Comparison of ENCODE assay signal across 8 mouse cellular contexts in the genomic region with DNA sequence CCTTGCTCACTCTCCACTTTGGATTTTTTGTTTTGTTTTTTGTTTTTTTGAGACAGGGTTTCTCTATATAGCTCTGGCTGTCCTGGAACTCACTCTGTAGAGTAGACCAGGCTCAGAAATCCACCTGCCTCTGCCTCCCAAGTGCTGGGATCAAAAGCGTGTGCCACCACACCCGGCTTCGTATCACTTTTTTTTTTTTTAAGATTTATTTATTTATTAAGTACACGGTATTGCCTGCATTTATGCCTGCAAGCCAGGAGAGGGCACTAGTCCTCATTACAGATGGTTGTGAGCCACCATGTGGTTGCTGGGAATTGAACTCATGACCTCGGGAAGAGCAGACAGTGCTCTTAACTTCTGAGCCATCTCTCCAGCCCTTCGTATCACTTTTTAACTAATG. TPM values are rescaled to one million over a fixed set of nuclear protein-coding genes. Genes with fewer than 3 reads are reported as not detected.
A peak's percentile ranks its signal among the peaks of the same experiment; 100 is the strongest.
DNase-seq lines count a peak whose midpoint lies in the region; ATAC-seq and TF ChIP-seq lines count a peak whose summit lies in the region.
"Not testable (repeated sequence)": the region's sequence is repeated elsewhere in the genome, so short reads cannot be mapped to it uniquely, and the experiment has no call there.

No protein-coding gene starts in this region.

- not testable (repeated sequence) for H3K27me3 ChIP-seq in E14TG2a.4 (ENCODE audit: insufficient read depth, low read length); MEL (ENCODE audit: control insufficient read depth in 1 of 2, insufficient read depth in 2 of 2, low read length in 2 of 2); forebrain, postnatal 0 days (ENCODE audit: insufficient read depth, low read length); heart, adult 2 months (ENCODE audit: control insufficient read depth, insufficient read depth, low read length); liver, embryonic 14.5 days (ENCODE audit: control insufficient read depth, insufficient read depth, low read length); liver, postnatal 0 days (ENCODE audit: insufficient read depth, low read length)

- not testable (repeated sequence) for H3K27ac ChIP-seq in ES-E14 (ENCODE audit: insufficient read depth, low read depth, low read length, poor library complexity, severe bottlenecking); MEL (ENCODE audit: control insufficient read depth, low read depth, low read length); forebrain, postnatal 0 days (ENCODE audit: low read depth, low read length); heart, adult 2 months; layer of hippocampus, adult 2 months; liver, embryonic 14.5 days; liver, postnatal 0 days (ENCODE audit: low read depth)

- not testable (repeated sequence) for TF ChIP-seq RAD21 in MEL (IDR thresholded peaks at IDR 0.05; ENCODE audit: low read depth, low read length)

- not testable (repeated sequence) for TF ChIP-seq POLR2A in MEL (IDR thresholded peaks at IDR 0.05; ENCODE audit: control insufficient read depth in 1 of 2, insufficient read depth in 1 of 2, low read depth in 1 of 2, low read length in 2 of 2, poor library complexity in 1 of 2); heart, adult 2 months (IDR thresholded peaks at IDR 0.05; ENCODE audit: insufficient read depth, low read depth, low read length)

- peaks cover 30% of the 10 kb centered on the region for H3K36me3 ChIP-seq in E14TG2a.4 (ENCODE audit: insufficient read depth, low read length)
- not testable (repeated sequence) for H3K36me3 ChIP-seq in ES-E14 (ENCODE audit: control insufficient read depth, insufficient read depth, low read length, poor library complexity, severe bottlenecking); MEL (ENCODE audit: control insufficient read depth in 1 of 2, insufficient read depth in 2 of 2, low read length in 2 of 2); heart, adult 2 months (ENCODE audit: control insufficient read depth, insufficient read depth, low read length); liver, embryonic 14.5 days (replicated peaks; ENCODE audit: control insufficient read depth, insufficient read depth, low read depth)
- peaks cover 29% of the 10 kb centered on the region for H3K36me3 ChIP-seq in forebrain, postnatal 0 days (ENCODE audit: insufficient read depth)
- peaks cover 16% of the 10 kb centered on the region for H3K36me3 ChIP-seq in liver, postnatal 0 days (replicated peaks; ENCODE audit: insufficient read depth, low read length)

- H3K79me2 ChIP-seq in MEL (ENCODE audit: control insufficient read depth, insufficient read depth, low read length, poor library complexity); heart, adult 2 months (replicated peaks; ENCODE audit: control insufficient read depth, insufficient read depth, low read length): not testable (repeated sequence)

- TF ChIP-seq EP300 in MEL (IDR thresholded peaks at IDR 0.05; ENCODE audit: low read depth in 1 of 2, low read length in 2 of 2); heart, adult 2 months (IDR thresholded peaks at IDR 0.05; ENCODE audit: insufficient read depth, low read depth, low read length); liver, embryonic 14.5 days (IDR thresholded peaks at IDR 0.05; ENCODE audit: low read depth); liver, postnatal 0 days (IDR thresholded peaks at IDR 0.05; ENCODE audit: low read depth): not testable (repeated sequence)

- H3K4me3 ChIP-seq in E14TG2a.4 (replicated peaks; ENCODE audit: low read length); ES-E14 (ENCODE audit: insufficient read depth in 1 of 2, low read depth in 1 of 2, low read length in 2 of 2, poor library complexity in 1 of 2, severe bottlenecking in 1 of 2); MEL (ENCODE audit: control insufficient read depth in 1 of 2, insufficient read depth in 1 of 2, low read depth in 2 of 2, low read length in 2 of 2); forebrain, postnatal 0 days (ENCODE audit: low read depth, low read length); heart, adult 2 months; layer of hippocampus, adult 2 months; liver, embryonic 14.5 days (ENCODE audit: insufficient read depth in 1 of 2, low read depth in 2 of 2, low read length in 2 of 2); liver, postnatal 0 days (ENCODE audit: low read depth, low read length): not testable (repeated sequence)

- intact Hi-C loops in heart, adult 2 months (cut with DNase I) = not testable (repeated sequence)

- not testable (repeated sequence) for H3K9me3 ChIP-seq in E14TG2a.4 (ENCODE audit: low read length); ES-E14 (ENCODE audit: control insufficient read depth, insufficient read depth, low read depth, low read length); MEL (replicated peaks; ENCODE audit: insufficient read depth, low read length); forebrain, postnatal 0 days (ENCODE audit: low read length); liver, embryonic 14.5 days (ENCODE audit: control insufficient read depth, low read length); liver, postnatal 0 days (ENCODE audit: low read length)

- not testable (repeated sequence) for H3K4me1 ChIP-seq in E14TG2a.4 (replicated peaks; ENCODE audit: low read depth, low read length); ES-E14 (ENCODE audit: control insufficient read depth in 2 of 2, insufficient read depth in 2 of 2, low read length in 2 of 2, poor library complexity in 1 of 2); MEL (ENCODE audit: control insufficient read depth in 1 of 2, insufficient read depth in 2 of 2, low read length in 2 of 2); forebrain, postnatal 0 days (ENCODE audit: insufficient read depth); heart, adult 2 months (ENCODE audit: control insufficient read depth, insufficient read depth, low read length); liver, embryonic 14.5 days (replicated peaks; ENCODE audit: control insufficient read depth in 2 of 2, insufficient read depth in 2 of 2, low read length in 1 of 2); liver, postnatal 0 days (ENCODE audit: insufficient read depth)

- in situ Hi-C loops in ES-E14 (cut with MboI; ENCODE audit: low sequenced_read_pairs in 2 of 2, unreplicated experiment in 2 of 2) = not testable (repeated sequence)

- ATAC-seq in forebrain, postnatal 0 days; liver, embryonic 14.5 days (ENCODE audit: insufficient read depth); liver, postnatal 0 days: not testable (repeated sequence)

- not testable (repeated sequence) for DNase-seq in ES-E14 (ENCODE audit: low read depth, low spot score); MEL (ENCODE audit: low read depth, low spot score); forebrain, postnatal 0 days; heart, adult 2 months; layer of hippocampus, adult 2 months (ENCODE audit: low spot score in 2 of 2); liver, embryonic 14.5 days (ENCODE audit: low read depth in 3 of 3, low spot score in 3 of 3); liver, postnatal 0 days

- H3K4me2 ChIP-seq in forebrain, postnatal 0 days (ENCODE audit: low read depth); liver, embryonic 14.5 days (ENCODE audit: low read depth); liver, postnatal 0 days (ENCODE audit: low read depth, low read length): not testable (repeated sequence)

- WGBS in forebrain, postnatal 0 days = 84% methylated on average over 6 of the region's 6 CpGs
- 78% methylated on average over 6 of the region's 6 CpGs for WGBS in heart, adult 2 months
- 65% methylated on average over 6 of the region's 6 CpGs for WGBS in liver, embryonic 14.5 days (ENCODE audit: insufficient replicate concordance)
- WGBS in liver, postnatal 0 days (ENCODE audit: insufficient replicate concordance) = 76% methylated on average over 6 of the region's 6 CpGs

- TF ChIP-seq CTCF in E14TG2a.4 (conservative IDR thresholded peaks at IDR 0.05; ENCODE audit: low read length) (0 out of 2 replicates have a peak, but pooled peaks have one; percentile 20), MEL (IDR thresholded peaks at IDR 0.05 in 2 of 3, conservative IDR thresholded peaks at IDR 0.05 in 1 of 3; ENCODE audit: control insufficient read depth in 1 of 3, insufficient read depth in 1 of 3, low read depth in 2 of 3, low read length in 3 of 3, poor library complexity in 1 of 3, severe bottlenecking in 1 of 3) (peak in 2 of 3 experiments; percentile 3 to 20; a peak in 1 of 6 replicates)
- 0 out of 2 replicates have a peak, but pooled peaks have one; percentile 7 for TF ChIP-seq CTCF in forebrain, postnatal 0 days (IDR thresholded peaks at IDR 0.05; ENCODE audit: low read depth)
- peak; percentile 30; the same call in 1 of the 2 replicates for TF ChIP-seq CTCF in heart, adult 2 months (IDR thresholded peaks at IDR 0.05)
- TF ChIP-seq CTCF in layer of hippocampus, adult 2 months (conservative IDR thresholded peaks at IDR 0.05) = peak; percentile 50
- peak; percentile 22; the same call in 1 of the 2 replicates for TF ChIP-seq CTCF in liver, embryonic 14.5 days (IDR thresholded peaks at IDR 0.05; ENCODE audit: low read depth)
- TF ChIP-seq CTCF in liver, postnatal 0 days (IDR thresholded peaks at IDR 0.05; ENCODE audit: low read depth) = peak; percentile 18; the same call in 1 of the 2 replicates

- not testable (repeated sequence) for H3K9ac ChIP-seq in ES-E14 (ENCODE audit: insufficient read depth, low read depth, low read length, poor library complexity, severe bottlenecking); MEL (ENCODE audit: control insufficient read depth, low read depth, low read length, poor library complexity, severe bottlenecking); forebrain, postnatal 0 days; heart, adult 2 months (ENCODE audit: low read depth, low read length); liver, embryonic 14.5 days (replicated peaks); liver, postnatal 0 days (replicated peaks)

RNA-seq across cellular contexts. Expression of gene Lzts3, which starts 6.4 kb away (rescaled TPM):
- 3.4 and 4.4 TPM in 2 replicates for total RNA-seq in ES-E14 (2012; rRNA removed)
- total RNA-seq in MEL (2012; rRNA removed) = 1.9 and 2.1 TPM in 2 replicates
- polyA plus RNA-seq in MEL (2012; ENCODE audit: insufficient read depth in 1 of 2, insufficient read length in 2 of 2, low read depth in 1 of 2, low replicate concordance in 2 of 2, missing spikeins in 1 of 2) = 1 to 10 TPM in 1 of 2 experiments, not detected in 1; 4.5 TPM
- total RNA-seq in forebrain, postnatal 0 days (2014; rRNA removed) = 33.5 and 35.5 TPM in 2 replicates
- 4.7 and 11.3 TPM in 2 replicates for polyA plus RNA-seq in forebrain, postnatal 0 days (2015; fragmentation: Nextera tagmentation; extraction: Ambion mirVana)
- total RNA-seq in heart, adult 2 months (2021) = 1 to 10 TPM; 4.9 to 5.1 TPM
- 5.8 and 7.2 TPM in 2 replicates for polyA plus RNA-seq in heart, adult 2 months (2012; rRNA removed)
- total RNA-seq in layer of hippocampus, adult 2 months (2021) = 100 to 1,000 TPM; 185 to 196 TPM
- polyA plus RNA-seq in liver, embryonic 14.5 days (2012; rRNA removed) = 2.1 and 2.7 TPM in 2 replicates
- polyA plus RNA-seq in liver, embryonic 14.5 days (2014; fragmentation: Nextera tagmentation; extraction: Ambion mirVana) = 0.27 and 0.42 TPM in 2 replicates
- polyA plus RNA-seq in liver, postnatal 0 days (2015; fragmentation: Nextera tagmentation; extraction: Ambion mirVana) = 1.2 TPM in 2 replicates

RNA-seq across cellular contexts. Expression of gene Ddrgk1, which starts 15.4 kb away (rescaled TPM):
- 60.1 and 62.4 TPM in 2 replicates for total RNA-seq in ES-E14 (2012; rRNA removed)
- 44.7 and 52.7 TPM in 2 replicates for total RNA-seq in MEL (2012; rRNA removed)
- 10 to 100 TPM in 1 of 2 experiments, not detected in 1; 73.6 TPM for polyA plus RNA-seq in MEL (2012; ENCODE audit: insufficient read depth in 1 of 2, insufficient read length in 2 of 2, low read depth in 1 of 2, low replicate concordance in 2 of 2, missing spikeins in 1 of 2)
- 33.8 and 40.1 TPM in 2 replicates for total RNA-seq in forebrain, postnatal 0 days (2014; rRNA removed)
- 73.0 and 77.4 TPM in 2 replicates for polyA plus RNA-seq in forebrain, postnatal 0 days (2015; fragmentation: Nextera tagmentation; extraction: Ambion mirVana)
- 10 to 100 TPM; 71.1 to 96.0 TPM for total RNA-seq in heart, adult 2 months (2021)
- 35.2 and 47.0 TPM in 2 replicates for polyA plus RNA-seq in heart, adult 2 months (2012; rRNA removed)
- 10 to 100 TPM; 97.6 to 98.1 TPM for total RNA-seq in layer of hippocampus, adult 2 months (2021)
- polyA plus RNA-seq in liver, embryonic 14.5 days (2012; rRNA removed) = 12.8 and 27.9 TPM in 2 replicates
- polyA plus RNA-seq in liver, embryonic 14.5 days (2014; fragmentation: Nextera tagmentation; extraction: Ambion mirVana) = 34.6 and 35.4 TPM in 2 replicates
- 71.4 and 71.8 TPM in 2 replicates for polyA plus RNA-seq in liver, postnatal 0 days (2015; fragmentation: Nextera tagmentation; extraction: Ambion mirVana)

RNA-seq across cellular contexts. Expression of gene Itpa, which starts 18.4 kb away (rescaled TPM):
- 55.0 and 83.4 TPM in 2 replicates for total RNA-seq in ES-E14 (2012; rRNA removed)
- 130 and 137 TPM in 2 replicates for total RNA-seq in MEL (2012; rRNA removed)
- polyA plus RNA-seq in MEL (2012; ENCODE audit: insufficient read depth in 1 of 2, insufficient read length in 2 of 2, low read depth in 1 of 2, low replicate concordance in 2 of 2, missing spikeins in 1 of 2) = 100 to 1,000 TPM in 1 of 2 experiments, not detected in 1; 102 TPM
- 151 and 160 TPM in 2 replicates for total RNA-seq in forebrain, postnatal 0 days (2014; rRNA removed)
- polyA plus RNA-seq in forebrain, postnatal 0 days (2015; fragmentation: Nextera tagmentation; extraction: Ambion mirVana) = 128 and 145 TPM in 2 replicates
- 10 to 100 TPM; 14.9 to 16.8 TPM for total RNA-seq in heart, adult 2 months (2021)
- 24.0 and 31.6 TPM in 2 replicates for polyA plus RNA-seq in heart, adult 2 months (2012; rRNA removed)
- 10 to 100 TPM; 36.0 to 36.8 TPM for total RNA-seq in layer of hippocampus, adult 2 months (2021)
- polyA plus RNA-seq in liver, embryonic 14.5 days (2012; rRNA removed) = 35.0 and 35.7 TPM in 2 replicates
- 50.6 and 51.4 TPM in 2 replicates for polyA plus RNA-seq in liver, embryonic 14.5 days (2014; fragmentation: Nextera tagmentation; extraction: Ambion mirVana)
- 30.4 and 31.2 TPM in 2 replicates for polyA plus RNA-seq in liver, postnatal 0 days (2015; fragmentation: Nextera tagmentation; extraction: Ambion mirVana)

RNA-seq across cellular contexts. Expression of gene Ubox5, which starts 19.2 kb away (rescaled TPM):
- total RNA-seq in ES-E14 (2012; rRNA removed) = 5.0 and 5.8 TPM in 2 replicates
- total RNA-seq in MEL (2012; rRNA removed) = 5.1 and 5.4 TPM in 2 replicates
- polyA plus RNA-seq in MEL (2012; ENCODE audit: insufficient read depth in 1 of 2, insufficient read length in 2 of 2, low read depth in 1 of 2, low replicate concordance in 2 of 2, missing spikeins in 1 of 2) = 10 to 100 TPM in 1 of 2 experiments, not detected in 1; 11.2 TPM
- total RNA-seq in forebrain, postnatal 0 days (2014; rRNA removed) = 5.5 and 6.6 TPM in 2 replicates
- 5.9 and 7.3 TPM in 2 replicates for polyA plus RNA-seq in forebrain, postnatal 0 days (2015; fragmentation: Nextera tagmentation; extraction: Ambion mirVana)
- total RNA-seq in heart, adult 2 months (2021) = 1 to 10 TPM; 3.9 to 5.2 TPM
- polyA plus RNA-seq in heart, adult 2 months (2012; rRNA removed) = 5.0 and 5.6 TPM in 2 replicates
- 10 to 100 TPM; 11.0 to 11.7 TPM for total RNA-seq in layer of hippocampus, adult 2 months (2021)
- 3.3 and 3.4 TPM in 2 replicates for polyA plus RNA-seq in liver, embryonic 14.5 days (2012; rRNA removed)
- 5.4 and 6.3 TPM in 2 replicates for polyA plus RNA-seq in liver, embryonic 14.5 days (2014; fragmentation: Nextera tagmentation; extraction: Ambion mirVana)
- polyA plus RNA-seq in liver, postnatal 0 days (2015; fragmentation: Nextera tagmentation; extraction: Ambion mirVana) = 2.6 TPM in 2 replicates

RNA-seq across cellular contexts. Expression of gene Fastkd5, which starts 19.2 kb away (rescaled TPM):
- 22.0 and 22.2 TPM in 2 replicates for total RNA-seq in ES-E14 (2012; rRNA removed)
- 13.6 and 15.3 TPM in 2 replicates for total RNA-seq in MEL (2012; rRNA removed)
- polyA plus RNA-seq in MEL (2012; ENCODE audit: insufficient read depth in 1 of 2, insufficient read length in 2 of 2, low read depth in 1 of 2, low replicate concordance in 2 of 2, missing spikeins in 1 of 2) = 10 to 100 TPM in 1 of 2 experiments, not detected in 1; 11.7 TPM
- total RNA-seq in forebrain, postnatal 0 days (2014; rRNA removed) = 10.0 and 11.0 TPM in 2 replicates
- 7.1 and 8.1 TPM in 2 replicates for polyA plus RNA-seq in forebrain, postnatal 0 days (2015; fragmentation: Nextera tagmentation; extraction: Ambion mirVana)
- total RNA-seq in heart, adult 2 months (2021) = 1 to 10 TPM; 7.5 to 9.0 TPM
- 2.2 and 5.1 TPM in 2 replicates for polyA plus RNA-seq in heart, adult 2 months (2012; rRNA removed)
- 1 to 10 TPM; 8.8 to 8.9 TPM for total RNA-seq in layer of hippocampus, adult 2 months (2021)
- 2.8 and 3.6 TPM in 2 replicates for polyA plus RNA-seq in liver, embryonic 14.5 days (2012; rRNA removed)
- 11.1 and 11.9 TPM in 2 replicates for polyA plus RNA-seq in liver, embryonic 14.5 days (2014; fragmentation: Nextera tagmentation; extraction: Ambion mirVana)
- polyA plus RNA-seq in liver, postnatal 0 days (2015; fragmentation: Nextera tagmentation; extraction: Ambion mirVana) = 5.9 and 7.2 TPM in 2 replicates
